Mouse (Mus musculus) MEL (cell line): ENCODE measurements around the gene Bbs9. TPM values are rescaled to one million over a fixed set of nuclear protein-coding genes. Genes with fewer than 3 reads are reported as not detected.

ENCODE experiments used
- DNase-seq: peaks from one replicate; pipeline ENCODE4 v3.0.0; 2011; ENCODE audit warnings: low read depth, low spot score
- H3K27ac ChIP-seq: 2 replicates; pipeline ENCODE4 v1.5.1; 2012; ENCODE audit warnings: low read depth, mild to moderate bottlenecking, control low read depth, low read length, moderate library complexity; ENCODE audit not compliant: control insufficient read depth
- H3K27me3 ChIP-seq, 2 experiments: fragments of 150-350 bp in 1 of 2; sonication (generic) in 1 of 2; 2 replicates each; pipeline ENCODE4 v1.6.1; 2012; ENCODE audit warnings: low read length in 2 of 2, mild to moderate bottlenecking in 2 of 2, improper control_type of control experiment in 1 of 2, moderate library complexity in 1 of 2; ENCODE audit not compliant: insufficient read depth in 2 of 2, control insufficient read depth in 1 of 2
- H3K36me3 ChIP-seq, 2 experiments: 2 replicates each; pipeline ENCODE4 v1.6.1; 2012 to 2014; ENCODE audit warnings: low read length in 2 of 2, improper control_type of control experiment in 1 of 2, inconsistent platforms in 1 of 2, mild to moderate bottlenecking in 1 of 2; ENCODE audit not compliant: insufficient read depth in 2 of 2, control insufficient read depth in 1 of 2
- H3K4me1 ChIP-seq, 2 experiments: fragments of 150-350 bp in 1 of 2; sonication (generic) in 1 of 2; 2 replicates each; pipeline ENCODE4 v1.6.1; 2012; ENCODE audit warnings: low read length in 2 of 2, improper control_type of control experiment in 1 of 2, mild to moderate bottlenecking in 1 of 2; ENCODE audit not compliant: insufficient read depth in 2 of 2, control insufficient read depth in 1 of 2
- H3K4me3 ChIP-seq, 2 experiments: fragments of 150-350 bp in 1 of 2; sonication (generic) in 1 of 2; 2 replicates each; pipeline ENCODE4 v1.5.1; 2012; ENCODE audit warnings: low read depth in 2 of 2, low read length in 2 of 2, mild to moderate bottlenecking in 2 of 2, moderate library complexity in 2 of 2, control low read depth in 1 of 2, improper control_type of control experiment in 1 of 2; ENCODE audit not compliant: control insufficient read depth in 1 of 2, insufficient read depth in 1 of 2
- H3K79me2 ChIP-seq: 2 replicates; pipeline ENCODE4 v1.6.1; 2012; ENCODE audit warnings: mild to moderate bottlenecking, low read length, moderate library complexity; ENCODE audit not compliant: control insufficient read depth, poor library complexity, insufficient read depth
- H3K9ac ChIP-seq: 2 replicates; pipeline ENCODE4 v1.6.1; 2012; ENCODE audit warnings: low read depth, mild to moderate bottlenecking, control low read depth, low read length, moderate library complexity; ENCODE audit not compliant: control insufficient read depth, poor library complexity, severe bottlenecking
- H3K9me3 ChIP-seq: fragments of 150-350 bp; sonication (generic); replicated peaks from 2 replicates; pipeline ENCODE4 v1.6.1; 2012; ENCODE audit warnings: mild to moderate bottlenecking, low read length, improper control_type of control experiment, moderate library complexity; ENCODE audit not compliant: insufficient read depth
- BHLHE40 ChIP-seq: IDR thresholded peaks from 2 replicates; pipeline ENCODE4 v1.6.1; 2012; ENCODE audit warnings: low read depth, mild to moderate bottlenecking, inconsistent platforms, low read length, improper control_type of control experiment, borderline replicate concordance
- CHD1 ChIP-seq: IDR thresholded peaks from 2 replicates; pipeline ENCODE4 v1.6.1; 2012; ENCODE audit warnings: low read depth, mild to moderate bottlenecking, inconsistent platforms, low read length, improper control_type of control experiment
- CTCF ChIP-seq, 3 experiments: IDR thresholded peaks in 2 of 3; conservative IDR thresholded peaks in 1 of 3; 2 replicates each; pipeline ENCODE4 v1.5.1; 2011 to 2012; ENCODE audit warnings: low read length in 3 of 3, low read depth in 2 of 3, mild to moderate bottlenecking in 2 of 3, improper control_type of control experiment in 1 of 3, inconsistent platforms in 1 of 3, mixed read lengths in 1 of 3, moderate library complexity in 1 of 3; ENCODE audit not compliant: control insufficient read depth in 1 of 3, insufficient read depth in 1 of 3, poor library complexity in 1 of 3, severe bottlenecking in 1 of 3
- ELF1 ChIP-seq: IDR thresholded peaks from 2 replicates; pipeline ENCODE4 v1.6.1; 2014; ENCODE audit warnings: low read depth, mild to moderate bottlenecking, inconsistent platforms, low read length, improper control_type of control experiment, moderate library complexity
- EP300 ChIP-seq, 2 experiments: IDR thresholded peaks; 2 replicates each; pipeline ENCODE4 v1.6.1; 2011; ENCODE audit warnings: improper control_type of control experiment in 2 of 2, low read length in 2 of 2, low read depth in 1 of 2, mild to moderate bottlenecking in 1 of 2
- HCFC1 ChIP-seq: IDR thresholded peaks from 2 replicates; pipeline ENCODE4 v1.6.1; 2012; ENCODE audit warnings: low read depth, mild to moderate bottlenecking, inconsistent platforms, low read length, improper control_type of control experiment, moderate library complexity
- JUND ChIP-seq: IDR thresholded peaks from 2 replicates; pipeline ENCODE4 v1.6.1; 2011; ENCODE audit warnings: low read depth, mild to moderate bottlenecking, improper control_type of control experiment, low read length
- KAT2A ChIP-seq: conservative IDR thresholded peaks from 2 replicates; pipeline ENCODE4 v1.6.1; 2012; ENCODE audit warnings: low read depth, low read length, improper control_type of control experiment, inconsistent platforms
- MAFK ChIP-seq: IDR thresholded peaks from 2 replicates; pipeline ENCODE4 v1.6.1; 2011; ENCODE audit warnings: low read depth, mild to moderate bottlenecking, low read length, improper control_type of control experiment, borderline replicate concordance
- MAX ChIP-seq: IDR thresholded peaks from 2 replicates; pipeline ENCODE4 v1.6.1; 2011; ENCODE audit warnings: low read length, improper control_type of control experiment
- MYC ChIP-seq: IDR thresholded peaks from 2 replicates; pipeline ENCODE4 v1.6.1; 2011; ENCODE audit warnings: low read depth, mild to moderate bottlenecking, low read length, improper control_type of control experiment, moderate library complexity
- NELFE ChIP-seq: IDR thresholded peaks from 2 replicates; pipeline ENCODE4 v1.6.1; 2011; ENCODE audit warnings: low read depth, low read length, improper control_type of control experiment
- POLR2AphosphoS2 ChIP-seq: IDR thresholded peaks from 2 replicates; pipeline ENCODE4 v1.6.1; 2011; ENCODE audit warnings: low read length, improper control_type of control experiment
- POLR2AphosphoS5 ChIP-seq: IDR thresholded peaks from 2 replicates; pipeline ENCODE4 v1.6.1; 2012; ENCODE audit warnings: low read depth, borderline replicate concordance, mild to moderate bottlenecking, inconsistent platforms, low read length, moderate library complexity, mixed read lengths
- RAD21 ChIP-seq: IDR thresholded peaks from 2 replicates; pipeline ENCODE4 v1.6.1; 2011; ENCODE audit warnings: mild to moderate bottlenecking, low read depth, low read length, improper control_type of control experiment
- RCOR1 ChIP-seq: IDR thresholded peaks from 2 replicates; pipeline ENCODE4 v1.6.1; 2012; ENCODE audit warnings: low read depth, mild to moderate bottlenecking, inconsistent platforms, low read length, improper control_type of control experiment
- SIN3A ChIP-seq: IDR thresholded peaks from 2 replicates; pipeline ENCODE4 v1.6.1; 2012; ENCODE audit warnings: low read length, improper control_type of control experiment, inconsistent platforms
- SMC3 ChIP-seq: IDR thresholded peaks from 2 replicates; pipeline ENCODE4 v1.6.1; 2011; ENCODE audit warnings: low read depth, low read length, improper control_type of control experiment
- TCF12 ChIP-seq: IDR thresholded peaks from 2 replicates; pipeline ENCODE4 v1.6.1; 2014; ENCODE audit warnings: low read depth, mild to moderate bottlenecking, inconsistent platforms, low read length, improper control_type of control experiment, moderate library complexity
- ZNF384 ChIP-seq: IDR thresholded peaks from 2 replicates; pipeline ENCODE4 v1.6.1; 2012; ENCODE audit warnings: low read depth, mild to moderate bottlenecking, inconsistent platforms, low read length, improper control_type of control experiment
- polyA plus RNA-seq, 2 experiments: library from polyadenylated mRNA; stranded (reverse) in 1 of 2; unstranded in 1 of 2; fragments of >175 nt in 1 of 2; fragments of >200 nt in 1 of 2; gene quantifications; 2 replicates each; pipeline versions ENCODE4 v1.2.1 to v1.2.4; 2012; ENCODE audit warnings: low replicate concordance in 2 of 2, low read depth in 1 of 2; ENCODE audit not compliant: insufficient read length in 2 of 2, insufficient read depth in 1 of 2, missing spikeins in 1 of 2
- total RNA-seq: library from RNA; depleted of rRNA; stranded (reverse); fragments of 300-350 nt; gene quantifications from 2 replicates; pipeline ENCODE4 v1.2.3, GENCODE M21; 2012

Bbs9 gene
- total and polyA plus RNA-seq, 3 experiments, result 18.5 to 19.5 TPM; not detected in 1

DNA sequence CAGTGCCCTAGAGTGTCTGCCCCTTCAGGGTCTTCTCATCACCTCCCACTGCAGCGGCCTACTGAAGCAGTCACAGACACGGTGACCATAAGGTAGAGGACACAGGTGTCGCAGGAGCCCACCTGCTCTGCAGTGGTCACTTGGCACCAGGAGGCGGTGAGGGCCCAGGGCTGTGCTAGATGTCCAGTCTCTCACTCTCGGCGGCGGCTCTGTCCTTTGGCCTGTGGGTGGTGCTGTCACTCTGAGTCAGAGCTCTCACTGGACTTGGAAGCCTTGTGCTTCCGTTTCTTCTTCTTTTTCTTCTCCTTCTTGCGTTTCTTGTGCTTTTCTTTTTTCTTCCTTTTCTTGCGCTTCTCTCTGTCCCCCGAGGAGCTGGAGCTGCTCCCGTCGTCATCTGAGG lies 27.1 kb upstream of the Bbs9 start:
- no peaks in the 10 kb centered on the region for H3K79me2 ChIP-seq
- H3K4me3 ChIP-seq, result no peak overlapping the region
- no peak overlapping the region for H3K9ac ChIP-seq
- H3K4me1 ChIP-seq, result peaks cover 9 to 11% of the 10 kb centered on the region in 2 experiments
- no peaks in the 10 kb centered on the region for H3K9me3 ChIP-seq
- H3K27me3 ChIP-seq, result no peaks in the 10 kb centered on the region
- H3K36me3 ChIP-seq, result peaks cover 12 to 47% of the 10 kb centered on the region in 2 experiments
- DNase-seq, result no peak
- TF ChIP-seq BHLHE40 (no peak), CTCF (IDR thresholded peaks at IDR 0.05 in 2 of 3, conservative IDR thresholded peaks at IDR 0.05 in 1 of 3; ENCODE audit: control insufficient read depth in 1 of 3, insufficient read depth in 1 of 3, low read depth in 2 of 3, low read length in 3 of 3, poor library complexity in 1 of 3, severe bottlenecking in 1 of 3) (peak in 2 of 3 experiments; percentile 34 to 58; a peak in 3 of 6 replicates), NELFE (no peak), HCFC1 (no peak), RAD21 (peak; percentile 15), KAT2A (no peak)
- no peak overlapping the region for H3K27ac ChIP-seq

DNA sequence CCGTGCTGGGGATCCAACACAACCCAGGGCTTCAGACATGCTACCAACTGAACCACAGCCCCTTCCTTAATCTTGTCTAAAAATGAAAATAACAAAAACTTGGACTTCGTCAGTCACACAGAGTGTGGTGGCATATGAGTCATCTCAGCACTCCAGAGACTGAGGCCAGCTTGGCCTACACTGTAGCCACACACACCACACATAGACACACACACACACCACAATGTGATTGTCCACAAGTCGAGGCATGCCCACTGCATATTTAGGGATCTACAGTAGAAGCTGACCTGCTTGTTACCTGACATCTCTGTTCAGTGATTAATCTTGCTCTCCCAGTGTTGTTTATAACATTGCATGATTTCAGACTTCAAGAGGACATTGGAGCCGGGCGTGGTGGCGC lies 26.3 kb upstream of the Bbs9 start:
- Histone ChIP-seq H3K9ac (no peak overlapping the region), H3K9me3 (no peaks in the 10 kb centered on the region), H3K4me1 (peaks cover 13 to 18% of the 10 kb centered on the region in 2 experiments), H3K27me3 (no peaks in the 10 kb centered on the region), H3K27ac (no peak overlapping the region), H3K4me3 (no peak overlapping the region), H3K36me3 (peaks cover 19 to 47% of the 10 kb centered on the region in 2 experiments), H3K79me2 (no peaks in the 10 kb centered on the region)
- no peak for DNase-seq
- TF ChIP-seq SIN3A, result no peak
- TF ChIP-seq ZNF384, result no peak
- no peak for TF ChIP-seq RCOR1
- TF ChIP-seq MYC, result no peak
- TF ChIP-seq POLR2AphosphoS2, result no peak

DNA sequence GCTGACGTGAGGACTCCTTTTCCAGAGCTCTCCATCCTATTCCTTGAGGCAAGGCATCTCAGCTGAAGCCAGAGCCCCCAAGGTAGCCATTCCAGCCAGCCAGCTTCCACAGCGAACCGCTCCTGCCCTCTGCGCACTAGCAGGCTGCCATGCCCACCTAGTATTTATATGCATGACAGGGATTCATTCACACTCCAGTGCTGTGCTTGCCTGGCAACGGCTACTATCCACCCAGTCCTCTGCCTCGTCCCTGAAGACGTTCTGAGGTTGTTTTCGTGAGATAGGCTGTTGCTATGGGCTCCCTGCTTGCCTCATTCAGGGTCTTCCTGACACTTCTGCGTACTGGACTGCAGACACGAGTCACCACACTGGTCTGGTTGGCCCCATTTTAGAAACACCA lies 22.8 kb upstream of the Bbs9 start:
- Histone ChIP-seq H3K9me3 (no peaks in the 10 kb centered on the region), H3K4me1 (peaks cover 21 to 25% of the 10 kb centered on the region in 2 experiments), H3K4me3 (no peak overlapping the region), H3K79me2 (no peaks in the 10 kb centered on the region), H3K36me3 (peaks cover 26 to 78% of the 10 kb centered on the region in 2 experiments), H3K27ac (peak overlapping the region; percentile 74), H3K9ac (no peak overlapping the region), H3K27me3 (no peaks in the 10 kb centered on the region)
- DNase-seq, result no peak
- TF ChIP-seq MAFK, result no peak
- TF ChIP-seq MAX, result no peak
- no peak for TF ChIP-seq JUND
- TF ChIP-seq POLR2AphosphoS5, result peak; percentile 88; the same call in 1 of the 2 replicates
- TF ChIP-seq ELF1, result no peak
- 0 out of 4 replicates have a peak, but pooled peaks of 1 of the 2 experiments have one; percentile 11 for TF ChIP-seq EP300 (IDR thresholded peaks at IDR 0.05; ENCODE audit: low read depth in 1 of 2, low read length in 2 of 2)
- TF ChIP-seq CHD1, result no peak
- no peak for TF ChIP-seq TCF12
- no peak for TF ChIP-seq SMC3
- no peak for TF ChIP-seq BHLHE40
